ENCODE assay signal across 16 mouse cellular contexts in the genomic region with DNA sequence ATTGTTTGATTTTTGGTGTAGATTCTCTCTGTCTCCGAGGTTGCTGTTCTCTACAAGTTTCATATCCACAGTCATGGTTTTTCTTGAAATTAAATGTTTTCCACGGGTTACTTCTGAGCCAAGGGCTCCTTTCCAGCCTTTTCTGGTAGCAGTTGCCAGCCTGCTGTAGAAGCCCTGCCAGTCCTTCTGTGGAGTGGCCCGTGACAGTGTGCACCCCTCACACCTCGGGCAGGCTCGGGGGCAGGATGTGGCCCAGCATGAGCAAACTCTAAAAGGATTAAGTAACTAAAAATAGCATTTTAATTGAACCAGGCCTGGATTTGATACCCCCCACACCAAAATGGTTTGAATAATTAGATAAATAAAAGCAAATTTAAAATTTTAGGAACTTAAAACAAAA.
"Had no signal": no experiment of that assay in that cellular context is flagged by ENCODE, and none has a peak within 500 bp of the region (broad histone marks: within the 10 kb centered on the region; RNA-seq: fewer than 3 reads in every experiment).

No protein-coding gene starts in this region.

- H3K27ac ChIP-seq: limb, embryonic 15.5 days; liver, embryonic 12.5 days; midbrain, embryonic 10.5 days; neural tube, embryonic 13.5 days; stomach, embryonic 15.5 days had no signal

- H3K4me3 ChIP-seq: limb, embryonic 15.5 days; liver, embryonic 12.5 days; midbrain, embryonic 10.5 days; myocyte; neural tube, embryonic 13.5 days; stomach, embryonic 15.5 days had no signal

- DNase-seq: kidney, adult 8-10 months; kidney, postnatal 25 days; layer of hippocampus, adult 9-11 months; left cerebral cortex, postnatal 4 days; lung, embryonic 14.5 days; lung, postnatal 10 days; lung, postnatal 4 days; midbrain, embryonic 14.5 days; retina, postnatal 1 day; right cerebral cortex, postnatal 4 days had no signal

- H3K27me3 ChIP-seq: limb, embryonic 15.5 days; liver, embryonic 12.5 days; neural tube, embryonic 13.5 days; stomach, embryonic 15.5 days had no signal
